Mouse (Mus musculus): ENCODE measurements around the gene Rnf181. TPM values are rescaled to one million over a fixed set of nuclear protein-coding genes. Genes with fewer than 3 reads are reported as not detected.

Rnf181 gene
- polyA plus RNA-seq, 1 experiment from 2014 or later: 164 TPM

DNA sequence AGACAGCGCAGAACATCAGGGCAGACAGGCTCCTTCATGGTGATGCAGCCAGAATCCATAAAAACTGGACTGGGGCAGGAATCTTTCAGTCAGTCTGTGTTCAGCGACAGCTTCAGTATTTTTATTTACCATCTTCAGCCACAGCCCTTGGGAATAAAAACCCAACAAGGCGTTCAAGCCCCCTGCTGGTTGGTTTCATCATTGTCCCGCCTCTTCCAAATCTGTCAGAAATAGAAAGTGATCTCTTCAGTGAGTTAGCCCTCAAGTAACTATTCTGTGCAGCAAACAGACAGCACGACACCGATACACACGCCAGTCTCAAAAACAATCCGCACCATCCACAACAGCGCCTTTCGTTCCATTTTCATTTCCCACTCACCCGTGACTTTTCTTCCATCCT is 47.7 kb downstream of the Rnf181 start:
- Histone ChIP-seq H3K4me2 (replicated peaks; ENCODE audit: low read depth, low read length) (no peak overlapping the region), H3K4me1 (ENCODE audit: insufficient read depth, low read length) (peaks cover 3% of the 10 kb centered on the region; the same call in 1 of the 2 replicates), H3K27me3 (ENCODE audit: insufficient read depth, low read length) (no peaks in the 10 kb centered on the region), H3K9me3 (ENCODE audit: low read length) (no peaks in the 10 kb centered on the region), H3K27ac (ENCODE audit: low read length) (no peak overlapping the region), H3K36me3 (ENCODE audit: insufficient read depth, low read length) (peaks cover 48% of the 10 kb centered on the region), H3K4me3 (ENCODE audit: low read length) (no peak overlapping the region), H3K9ac (replicated peaks; ENCODE audit: low read length) (no peak overlapping the region)
- ATAC-seq (ENCODE audit: low FRiP score, low TSS enrichment): no peak
- 78% methylated on average over 11 of the region's 11 CpGs for WGBS

DNA sequence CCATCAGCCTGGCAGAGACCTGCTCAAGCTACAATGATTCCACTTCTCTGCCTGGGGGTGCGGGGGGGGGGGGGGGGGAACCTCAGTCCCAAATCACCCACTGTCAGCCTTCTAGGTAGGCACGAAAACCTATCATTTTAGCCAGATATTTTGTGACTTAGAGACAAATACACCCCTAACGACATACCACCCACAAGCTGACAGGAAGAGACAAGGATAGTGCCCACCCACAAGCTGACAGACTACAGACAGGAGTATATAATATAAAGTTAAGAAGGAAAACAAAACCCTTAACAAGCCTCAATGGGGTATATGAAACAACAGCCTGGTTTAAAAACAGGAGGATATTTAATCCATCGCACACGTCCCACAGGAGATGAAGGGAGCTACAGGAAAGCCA is 48.3 kb downstream of the Rnf181 start:
- ATAC-seq (ENCODE audit: low FRiP score, low TSS enrichment): no peak
- no peaks in the 10 kb centered on the region for H3K9me3 ChIP-seq (ENCODE audit: low read length)
- H3K27ac ChIP-seq (ENCODE audit: low read length): no peak overlapping the region
- H3K4me1 ChIP-seq (ENCODE audit: insufficient read depth, low read length): peaks cover 3% of the 10 kb centered on the region; the same call in 1 of the 2 replicates
- WGBS: 87% methylated on average over 5 of the region's 5 CpGs
- H3K4me2 ChIP-seq (replicated peaks; ENCODE audit: low read depth, low read length): no peak overlapping the region
- no peaks in the 10 kb centered on the region for H3K27me3 ChIP-seq (ENCODE audit: insufficient read depth, low read length)
- peaks cover 48% of the 10 kb centered on the region for H3K36me3 ChIP-seq (ENCODE audit: insufficient read depth, low read length)
- H3K9ac ChIP-seq (replicated peaks; ENCODE audit: low read length): no peak overlapping the region
- H3K4me3 ChIP-seq (ENCODE audit: low read length): no peak overlapping the region

DNA sequence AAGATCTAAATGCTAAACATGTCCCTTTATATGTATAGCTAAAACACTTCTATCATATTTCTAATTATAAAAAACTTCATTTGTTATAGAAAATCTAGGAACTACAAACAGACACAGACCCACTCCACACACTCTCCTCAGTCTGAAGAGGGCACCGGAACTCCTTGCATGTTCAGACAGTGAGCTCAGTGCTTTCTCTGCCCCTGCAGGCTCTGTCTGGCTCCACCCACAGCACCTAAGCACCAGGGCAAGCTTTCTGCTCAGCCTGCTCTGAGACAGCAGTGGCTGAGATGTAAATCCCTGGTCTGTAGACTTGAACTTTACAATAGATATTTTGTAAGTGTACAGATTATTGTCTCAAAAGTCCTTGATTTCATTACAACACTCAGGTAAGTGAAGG is 50.7 kb downstream of the Rnf181 start:
- Histone ChIP-seq H3K4me1 (ENCODE audit: insufficient read depth, low read length) (peaks cover 3% of the 10 kb centered on the region; the same call in 1 of the 2 replicates), H3K9ac (replicated peaks; ENCODE audit: low read length) (no peak overlapping the region), H3K27ac (ENCODE audit: low read length) (no peak overlapping the region), H3K36me3 (ENCODE audit: insufficient read depth, low read length) (peaks cover 38% of the 10 kb centered on the region), H3K4me2 (replicated peaks; ENCODE audit: low read depth, low read length) (no peak overlapping the region), H3K27me3 (ENCODE audit: insufficient read depth, low read length) (no peaks in the 10 kb centered on the region), H3K4me3 (ENCODE audit: low read length) (no peak overlapping the region), H3K9me3 (ENCODE audit: low read length) (no peaks in the 10 kb centered on the region)
- ATAC-seq (ENCODE audit: low FRiP score, low TSS enrichment): no peak
- WGBS: 87% methylated on average over 1 of the region's 1 CpGs

DNA sequence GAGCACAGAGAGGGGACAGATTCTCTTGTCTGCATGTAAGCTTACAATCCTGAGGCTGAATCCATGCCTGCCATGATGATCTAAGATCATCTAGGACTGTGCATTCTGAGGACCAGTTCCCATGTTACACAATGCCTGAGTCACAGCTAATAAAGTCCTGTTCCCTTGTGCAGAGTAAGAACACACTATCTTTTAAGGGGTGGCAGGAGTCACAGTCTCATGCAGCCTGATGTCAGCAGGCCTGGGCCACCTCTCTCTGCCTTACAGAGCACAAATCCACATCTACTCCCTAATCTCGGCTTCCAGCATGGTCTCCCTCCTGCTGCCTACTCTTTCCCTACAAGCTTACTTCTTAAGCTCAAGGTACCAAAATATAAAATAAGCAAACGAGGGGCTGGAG is 51.4 kb downstream of the Rnf181 start:
- H3K4me1 ChIP-seq (ENCODE audit: insufficient read depth, low read length): peaks cover 3% of the 10 kb centered on the region; the same call in 1 of the 2 replicates
- H3K4me2 ChIP-seq (replicated peaks; ENCODE audit: low read depth, low read length): no peak overlapping the region
- H3K27ac ChIP-seq (ENCODE audit: low read length): no peak overlapping the region
- no peak overlapping the region for H3K9ac ChIP-seq (replicated peaks; ENCODE audit: low read length)
- no peaks in the 10 kb centered on the region for H3K9me3 ChIP-seq (ENCODE audit: low read length)
- no peak for ATAC-seq (ENCODE audit: low FRiP score, low TSS enrichment)
- peaks cover 32% of the 10 kb centered on the region for H3K36me3 ChIP-seq (ENCODE audit: insufficient read depth, low read length)
- H3K4me3 ChIP-seq (ENCODE audit: low read length): no peak overlapping the region
- no peaks in the 10 kb centered on the region for H3K27me3 ChIP-seq (ENCODE audit: insufficient read depth, low read length)
- WGBS: 82% methylated on average over 2 of the region's 2 CpGs

DNA sequence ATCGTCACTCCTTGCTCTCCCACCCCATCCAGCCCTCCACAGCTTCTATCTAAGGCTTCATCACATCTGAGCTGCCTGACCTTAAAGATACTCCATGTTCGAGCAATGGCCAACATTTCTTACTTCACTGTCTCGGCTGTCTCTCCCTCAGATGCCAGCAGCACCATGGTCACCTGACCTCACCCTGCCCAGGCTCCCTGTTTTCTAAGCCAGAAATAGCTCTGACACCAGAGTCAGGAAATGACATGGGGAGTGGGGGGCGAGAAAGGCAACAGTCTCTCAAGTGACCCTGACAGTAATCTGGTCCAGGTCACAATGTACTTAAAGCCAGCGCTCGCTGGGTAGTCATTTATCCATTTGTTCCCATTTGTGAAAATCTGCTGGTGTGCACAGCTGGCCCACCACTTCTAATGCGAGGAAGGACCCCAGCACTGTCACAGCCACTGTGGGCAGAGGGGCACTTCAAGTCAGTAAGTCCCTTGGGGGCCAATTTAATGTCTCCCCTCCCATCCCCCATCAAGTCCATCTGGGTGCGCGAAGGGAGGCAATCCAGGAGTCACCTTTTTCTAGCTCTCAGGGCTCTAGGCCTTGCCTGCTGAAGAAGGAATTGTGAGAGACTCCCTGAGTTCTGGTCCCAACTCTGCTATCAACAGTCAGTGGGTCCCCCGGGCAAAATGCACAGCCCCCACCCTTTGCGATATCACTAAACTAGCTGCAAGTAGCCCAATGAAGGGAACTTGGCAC is 53.5 kb downstream of the Rnf181 start:
- Histone ChIP-seq H3K9ac (replicated peaks; ENCODE audit: low read length) (no peak overlapping the region), H3K4me2 (replicated peaks; ENCODE audit: low read depth, low read length) (no peak overlapping the region), H3K36me3 (ENCODE audit: insufficient read depth, low read length) (peaks cover 13% of the 10 kb centered on the region), H3K27ac (ENCODE audit: low read length) (no peak overlapping the region), H3K4me1 (ENCODE audit: insufficient read depth, low read length) (peaks cover 3% of the 10 kb centered on the region; the same call in 1 of the 2 replicates), H3K9me3 (ENCODE audit: low read length) (no peaks in the 10 kb centered on the region), H3K4me3 (ENCODE audit: low read length) (no peak overlapping the region), H3K27me3 (ENCODE audit: insufficient read depth, low read length) (no peaks in the 10 kb centered on the region)
- 82% methylated on average over 11 of the region's 11 CpGs for WGBS
- ATAC-seq (ENCODE audit: low FRiP score, low TSS enrichment): no peak

DNA sequence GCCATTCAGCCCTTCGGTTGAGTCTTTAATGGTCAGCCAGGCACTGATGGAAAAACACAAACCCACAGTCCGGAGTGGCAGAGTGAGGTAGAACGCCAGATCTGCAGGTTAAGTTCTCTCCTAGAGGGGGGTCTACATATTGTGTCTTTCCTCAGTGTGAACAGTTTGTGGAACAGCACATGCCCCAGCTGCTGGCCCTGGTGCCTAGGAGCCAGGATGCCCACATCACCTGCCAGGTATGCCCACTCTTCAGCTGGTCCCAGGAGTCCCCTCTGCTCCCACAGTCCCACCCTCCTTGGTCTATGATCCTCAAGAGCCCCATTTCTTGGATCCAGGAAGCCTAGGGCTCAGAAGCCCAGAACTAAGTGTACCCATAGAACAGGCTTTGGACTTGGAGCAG is 54.6 kb downstream of the Rnf181 start:
- Histone ChIP-seq H3K27ac (ENCODE audit: low read length) (no peak overlapping the region), H3K4me2 (replicated peaks; ENCODE audit: low read depth, low read length) (no peak overlapping the region), H3K9me3 (ENCODE audit: low read length) (no peaks in the 10 kb centered on the region), H3K27me3 (ENCODE audit: insufficient read depth, low read length) (no peaks in the 10 kb centered on the region), H3K9ac (replicated peaks; ENCODE audit: low read length) (no peak overlapping the region), H3K36me3 (ENCODE audit: insufficient read depth, low read length) (peaks cover 5% of the 10 kb centered on the region; the same call in 1 of the 2 replicates), H3K4me1 (ENCODE audit: insufficient read depth, low read length) (peaks cover 3% of the 10 kb centered on the region; the same call in 1 of the 2 replicates), H3K4me3 (ENCODE audit: low read length) (no peak overlapping the region)
- no peak for ATAC-seq (ENCODE audit: low FRiP score, low TSS enrichment)
- WGBS: 89% methylated on average over 3 of the region's 3 CpGs

Other genes starting within 250 kb of the Rnf181 start
- 24.2 and 25.3 TPM in 2 replicates for gene Atoh8, start 131.4 kb downstream of the Rnf181 start, polyA plus RNA-seq (2015; fragmentation: Nextera tagmentation; extraction: Ambion mirVana)
- 5.4 TPM in 1 of 2 replicates, not detected in the other for gene Sftpb, start 62.3 kb downstream of the Rnf181 start, polyA plus RNA-seq (2015; fragmentation: Nextera tagmentation; extraction: Ambion mirVana)
- 43.5 and 47.5 TPM in 2 replicates for gene Usp39, start 21.8 kb downstream of the Rnf181 start, polyA plus RNA-seq (2015; fragmentation: Nextera tagmentation; extraction: Ambion mirVana)
- 28.3 and 31.0 TPM in 2 replicates for gene 0610030E20Rik, start 19.6 kb downstream of the Rnf181 start, polyA plus RNA-seq (2015; fragmentation: Nextera tagmentation; extraction: Ambion mirVana)
- 40.8 and 43.9 TPM in 2 replicates for gene Tmem150a, start 11.5 kb downstream of the Rnf181 start, polyA plus RNA-seq (2015; fragmentation: Nextera tagmentation; extraction: Ambion mirVana)
- gene Vamp5, start 13.5 kb upstream of the Rnf181 start, polyA plus RNA-seq (2015; fragmentation: Nextera tagmentation; extraction: Ambion mirVana): 35.7 and 42.5 TPM in 2 replicates
- 154 and 180 TPM in 2 replicates for gene Vamp8, start 23.7 kb upstream of the Rnf181 start, polyA plus RNA-seq (2015; fragmentation: Nextera tagmentation; extraction: Ambion mirVana)
- 31.4 and 35.6 TPM in 2 replicates for gene Ggcx, start 47.4 kb upstream of the Rnf181 start, polyA plus RNA-seq (2015; fragmentation: Nextera tagmentation; extraction: Ambion mirVana)
- 456 and 460 TPM in 2 replicates for gene Mat2a, start 72.6 kb upstream of the Rnf181 start, polyA plus RNA-seq (2015; fragmentation: Nextera tagmentation; extraction: Ambion mirVana)
- gene Sh2d6, start 154.8 kb upstream of the Rnf181 start, polyA plus RNA-seq (2015; fragmentation: Nextera tagmentation; extraction: Ambion mirVana): 0.17 TPM in 1 of 2 replicates, not detected in the other
- gene Capg, start 177.4 kb upstream of the Rnf181 start, polyA plus RNA-seq (2015; fragmentation: Nextera tagmentation; extraction: Ambion mirVana): 83.1 and 94.3 TPM in 2 replicates
- 18.9 and 19.5 TPM in 2 replicates for gene Elmod3, start 231.5 kb upstream of the Rnf181 start, polyA plus RNA-seq (2015; fragmentation: Nextera tagmentation; extraction: Ambion mirVana)
- 33.8 and 36.0 TPM in 2 replicates for gene Retsat, start 231.5 kb upstream of the Rnf181 start, polyA plus RNA-seq (2015; fragmentation: Nextera tagmentation; extraction: Ambion mirVana)